Mouse (Mus musculus): ENCODE data around the gene Pgc. TPM values are rescaled to one million over a fixed set of nuclear protein-coding genes. Genes with fewer than 3 reads are reported as not detected.

Gene Pgc
- polyA plus RNA-seq, 1 experiment from 2014 or later: not detected

DNA sequence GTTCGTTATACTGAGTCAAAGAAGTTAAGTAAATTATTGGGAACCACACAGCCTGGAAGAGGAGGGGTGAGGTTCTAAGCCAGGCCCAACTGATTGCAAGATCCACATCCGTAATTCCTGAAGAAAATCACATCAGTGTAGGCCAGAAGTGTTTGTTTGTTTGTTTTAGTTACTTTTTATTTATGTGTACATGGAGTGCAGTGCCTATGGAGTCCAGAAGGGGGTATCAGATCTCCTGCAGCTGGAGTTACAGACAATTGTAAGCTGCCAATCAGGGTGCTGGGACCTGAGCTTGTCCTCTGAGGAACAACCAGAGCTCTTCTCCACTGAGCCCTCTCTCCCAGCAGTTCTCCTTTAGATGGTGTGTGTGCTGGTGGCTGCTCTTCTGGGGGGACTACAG lies 13.5 kb downstream of the Pgc start:
- peaks cover 27% of the 10 kb centered on the region for H3K27me3 ChIP-seq (replicated peaks)
- H3K9ac ChIP-seq: no peak overlapping the region
- H3K27ac ChIP-seq: no peak overlapping the region
- H3K4me3 ChIP-seq: no peak overlapping the region
- H3K4me2 ChIP-seq: no peak overlapping the region
- H3K4me1 ChIP-seq: peaks cover 28% of the 10 kb centered on the region
- no peak for ATAC-seq (replicated peaks)
- H3K9me3 ChIP-seq: 0 out of 2 replicates have a peak, but pooled peaks cover 2% of the 10 kb centered on the region
- 56% methylated on average over 2 of the region's 2 CpGs for WGBS
- no peaks in the 10 kb centered on the region for H3K36me3 ChIP-seq (replicated peaks)

DNA sequence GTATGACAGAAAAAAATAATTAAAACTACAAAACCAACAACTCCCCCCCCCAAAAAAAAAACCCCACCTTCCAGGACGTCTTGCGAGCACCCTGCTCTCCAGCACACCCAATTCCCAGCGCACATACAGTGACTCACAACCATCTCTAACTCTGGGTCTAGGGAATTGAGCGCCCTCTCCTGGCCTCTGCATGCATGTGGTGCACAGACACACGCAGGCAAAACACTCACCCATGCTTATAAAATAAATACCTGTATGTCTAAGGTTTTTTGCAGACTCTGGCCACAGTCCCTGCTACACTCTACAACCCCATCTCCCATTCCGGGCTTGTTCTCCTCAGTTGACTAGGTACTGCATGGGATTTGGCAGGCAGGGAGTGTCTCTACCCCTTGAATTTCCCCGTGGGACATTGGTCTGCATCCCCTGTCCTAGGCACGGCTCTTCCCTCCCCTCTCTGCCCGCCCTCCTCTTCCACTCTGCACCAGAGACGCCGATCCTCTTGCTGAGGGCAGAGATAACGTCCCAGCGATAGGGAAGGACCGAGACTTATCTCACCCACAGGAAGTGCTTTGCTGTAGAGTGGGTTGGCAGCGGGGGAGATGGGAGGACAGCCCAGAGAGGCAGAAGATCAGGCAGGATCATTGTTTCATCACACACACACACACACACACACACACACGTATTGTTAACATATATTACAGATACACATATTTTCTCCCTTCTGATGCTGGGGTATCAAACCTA lies 16.5 kb downstream of the Pgc start:
- Histone ChIP-seq H3K4me1 (peaks cover 15% of the 10 kb centered on the region), H3K9ac (no peak overlapping the region), H3K36me3 (replicated peaks) (no peaks in the 10 kb centered on the region), H3K27ac (no peak overlapping the region), H3K4me3 (no peak overlapping the region), H3K4me2 (no peak overlapping the region), H3K9me3 (0 out of 2 replicates have a peak, but pooled peaks cover 2% of the 10 kb centered on the region), H3K27me3 (replicated peaks) (peaks cover 14% of the 10 kb centered on the region)
- whole genome bisulfite sequencing: 56% methylated on average over 16 of the region's 16 CpGs
- ATAC-seq (replicated peaks): no peak

GRCm38 (mm10) chr17:47744086-47744485 lies 17.4 kb downstream of the Pgc start:
- H3K4me2 ChIP-seq: no peak overlapping the region
- no peak overlapping the region for H3K27ac ChIP-seq
- peaks cover 6% of the 10 kb centered on the region for H3K27me3 ChIP-seq (replicated peaks)
- H3K36me3 ChIP-seq (replicated peaks): no peaks in the 10 kb centered on the region
- H3K4me1 ChIP-seq: peaks cover 6% of the 10 kb centered on the region
- H3K4me3 ChIP-seq: no peak overlapping the region
- 0 out of 2 replicates have a peak, but pooled peaks cover 2% of the 10 kb centered on the region for H3K9me3 ChIP-seq
- no peak for ATAC-seq (replicated peaks)
- 95% methylated on average over 14 of the region's 14 CpGs for WGBS
- H3K9ac ChIP-seq: no peak overlapping the region

GRCm38 (mm10) chr17:47744746-47745368 lies 18.2 kb downstream of the Pgc start:
- no peak overlapping the region for H3K27ac ChIP-seq
- no peak overlapping the region for H3K4me3 ChIP-seq

GRCm38 (mm10) chr17:47748791-47749553 lies 22.3 kb downstream of the Pgc start:
- H3K27ac ChIP-seq: no peak overlapping the region

More at GRCm38 (mm10) chr17:47744746-47745368, 18.2 kb downstream of the Pgc start:
- Histone ChIP-seq H3K4me1 (no peaks in the 10 kb centered on the region), H3K9ac (no peak overlapping the region), H3K4me2 (no peak overlapping the region), H3K36me3 (replicated peaks) (no peaks in the 10 kb centered on the region), H3K27me3 (replicated peaks) (no peaks in the 10 kb centered on the region), H3K9me3 (0 out of 2 replicates have a peak, but pooled peaks cover 2% of the 10 kb centered on the region)
- whole genome bisulfite sequencing: 88% methylated on average over 10 of the region's 10 CpGs
- no peak for ATAC-seq (replicated peaks)

DNA sequence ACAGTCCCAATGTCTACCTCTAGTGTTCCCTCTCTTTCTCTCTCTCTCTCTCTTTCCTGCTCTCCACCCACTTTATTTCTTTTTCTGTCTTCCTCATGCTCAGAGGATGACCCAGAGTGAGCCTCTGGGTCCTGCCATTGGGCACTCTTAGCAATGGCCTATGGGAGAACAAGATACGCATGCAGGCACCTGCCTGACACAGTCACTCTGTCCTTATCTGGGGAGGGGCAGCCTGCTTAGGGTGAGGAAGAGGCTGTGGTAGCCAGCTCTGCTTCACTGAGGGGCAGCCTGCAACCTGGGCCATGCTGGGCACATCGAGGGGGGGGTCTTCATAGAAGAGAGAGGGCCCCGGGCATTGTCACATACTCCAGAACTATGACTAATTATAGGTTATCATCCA lies 23.0 kb downstream of the Pgc start:
- Histone ChIP-seq H3K9me3 (0 out of 2 replicates have a peak, but pooled peaks cover 2% of the 10 kb centered on the region), H3K27ac (no peak overlapping the region), H3K4me1 (no peaks in the 10 kb centered on the region), H3K4me3 (no peak overlapping the region), H3K4me2 (no peak overlapping the region), H3K9ac (no peak overlapping the region), H3K36me3 (replicated peaks) (no peaks in the 10 kb centered on the region), H3K27me3 (replicated peaks) (no peaks in the 10 kb centered on the region)
- no peak for ATAC-seq (replicated peaks)
- 78% methylated on average over 3 of the region's 3 CpGs for WGBS

More at GRCm38 (mm10) chr17:47748791-47749553, 22.3 kb downstream of the Pgc start:
- Histone ChIP-seq H3K4me3 (no peak overlapping the region), H3K4me2 (no peak overlapping the region), H3K36me3 (replicated peaks) (no peaks in the 10 kb centered on the region), H3K9me3 (0 out of 2 replicates have a peak, but pooled peaks cover 2% of the 10 kb centered on the region), H3K9ac (no peak overlapping the region), H3K27me3 (replicated peaks) (no peaks in the 10 kb centered on the region), H3K4me1 (no peaks in the 10 kb centered on the region)
- 81% methylated on average over 14 of the region's 14 CpGs for WGBS
- no peak for ATAC-seq (replicated peaks)

GRCm38 (mm10) chr17:47750101-47750500 lies 23.5 kb downstream of the Pgc start:
- WGBS: 55% methylated on average over 6 of the region's 6 CpGs
- Histone ChIP-seq H3K4me2 (no peak overlapping the region), H3K27ac (no peak overlapping the region), H3K9me3 (no peaks in the 10 kb centered on the region), H3K27me3 (replicated peaks) (no peaks in the 10 kb centered on the region), H3K4me3 (no peak overlapping the region), H3K9ac (no peak overlapping the region), H3K36me3 (replicated peaks) (no peaks in the 10 kb centered on the region), H3K4me1 (no peaks in the 10 kb centered on the region)
- ATAC-seq (replicated peaks): no peak

GRCm38 (mm10) chr17:47751811-47752210 lies 25.2 kb downstream of the Pgc start:
- no peak overlapping the region for H3K9ac ChIP-seq
- H3K9me3 ChIP-seq: no peaks in the 10 kb centered on the region
- H3K36me3 ChIP-seq (replicated peaks): no peaks in the 10 kb centered on the region
- no peak for ATAC-seq (replicated peaks)
- no peak overlapping the region for H3K4me3 ChIP-seq
- H3K4me1 ChIP-seq: no peaks in the 10 kb centered on the region
- WGBS: 79% methylated on average over 5 of the region's 5 CpGs
- no peaks in the 10 kb centered on the region for H3K27me3 ChIP-seq (replicated peaks)
- no peak overlapping the region for H3K27ac ChIP-seq
- no peak overlapping the region for H3K4me2 ChIP-seq

- Histone ChIP-seq H3K27me3 (replicated peaks) (no peaks in the 10 kb centered on the region), H3K9me3 (no peaks in the 10 kb centered on the region), H3K36me3 (replicated peaks) (no peaks in the 10 kb centered on the region), H3K9ac (no peak overlapping the region), H3K4me1 (no peaks in the 10 kb centered on the region), H3K4me3 (no peak overlapping the region), H3K4me2 (no peak overlapping the region), H3K27ac (no peak overlapping the region)
- 87% methylated on average over 8 of the region's 8 CpGs for WGBS
- ATAC-seq (replicated peaks): no peak
Observed at GRCm38 (mm10) chr17:47753130-47753775, 26.6 kb downstream of the Pgc start.

- Histone ChIP-seq H3K27me3 (replicated peaks) (no peaks in the 10 kb centered on the region), H3K4me1 (no peaks in the 10 kb centered on the region), H3K9ac (no peak overlapping the region), H3K4me3 (no peak overlapping the region), H3K36me3 (replicated peaks) (no peaks in the 10 kb centered on the region), H3K9me3 (no peaks in the 10 kb centered on the region), H3K27ac (no peak overlapping the region), H3K4me2 (no peak overlapping the region)
- 86% methylated on average over 11 of the region's 13 CpGs for WGBS
- ATAC-seq (replicated peaks): no peak
Observed at GRCm38 (mm10) chr17:47754246-47754645, 27.6 kb downstream of the Pgc start.

GRCm38 (mm10) chr17:47756366-47756765 lies 29.7 kb downstream of the Pgc start:
- H3K9ac ChIP-seq: no peak overlapping the region
- H3K4me3 ChIP-seq: no peak overlapping the region

More at GRCm38 (mm10) chr17:47756366-47756765, 29.7 kb downstream of the Pgc start:
- H3K9me3 ChIP-seq: no peaks in the 10 kb centered on the region
- WGBS: 38% methylated on average over 6 of the region's 6 CpGs
- no peak overlapping the region for H3K27ac ChIP-seq
- no peaks in the 10 kb centered on the region for H3K27me3 ChIP-seq (replicated peaks)
- H3K4me1 ChIP-seq: no peaks in the 10 kb centered on the region
- no peak overlapping the region for H3K4me2 ChIP-seq
- ATAC-seq (replicated peaks): no peak
- H3K36me3 ChIP-seq (replicated peaks): no peaks in the 10 kb centered on the region
